In genomic region chr2:166574934-166575333, GRCm38 (mm10) we compare ENCODE assay signal across 9 mouse cellular contexts.
DNase-seq lines count a peak whose midpoint lies in the region; ATAC-seq and TF ChIP-seq lines count a peak whose summit lies in the region.
"Had no signal": no experiment of that assay in that cellular context is flagged by ENCODE, and none has a peak within 500 bp of the region (broad histone marks: within the 10 kb centered on the region; RNA-seq: fewer than 3 reads in every experiment).

No protein-coding gene starts in this region.

- ATAC-seq in CD4-positive, CD25-positive, alpha-beta regulatory T cell, adult 4 months: no peak

- TF ChIP-seq CTCF in cortical plate, adult 2 months (IDR thresholded peaks at IDR 0.05; ENCODE audit: extremely low read depth, insufficient read depth, low read length): peak; percentile 69

- intact Hi-C loops in gastrocnemius, postnatal 36 days (cut with DNase I): no loop called here

- DNase-seq in CD4-positive, CD25-positive, alpha-beta regulatory T cell, adult 2 months (ENCODE audit: low read depth, low spot score): peak; percentile 80
- peak; percentile 72 to 78 for DNase-seq in adrenal gland, adult 18-20 months (ENCODE audit: low spot score in 2 of 2)
- DNase-seq in gastrocnemius, postnatal 36 days: peak; percentile 55 to 61
- peak; percentile 40 to 85 for DNase-seq in kidney, postnatal 36 days
- DNase-seq in lung, postnatal 4 days: peak; percentile 56 to 72
- peak; percentile 42 for DNase-seq in retina, postnatal 7 days (ENCODE audit: low read depth, low spot score)

- TF ChIP-seq POLR2A in cortical plate, adult 2 months (IDR thresholded peaks at IDR 0.05; ENCODE audit: extremely low read depth, insufficient read depth, low read length): no peak

- H3K4me1 ChIP-seq in cortical plate, adult 2 months (ENCODE audit: control insufficient read depth, insufficient read depth, low read length): no peaks in the 10 kb centered on the region
- H3K4me1 ChIP-seq: hindbrain, embryonic 15.5 days had no signal

- H3K27ac ChIP-seq in cortical plate, adult 2 months (ENCODE audit: insufficient read depth, low read length): no peak overlapping the region
- H3K27ac ChIP-seq: hindbrain, embryonic 15.5 days had no signal

- H3K4me3 ChIP-seq in cortical plate, adult 2 months (ENCODE audit: insufficient read depth, low read length): no peak overlapping the region
- H3K4me3 ChIP-seq: hindbrain, embryonic 15.5 days had no signal
